Mouse (Mus musculus) small intestine, adult 2 months (tissue): ENCODE data around the gene Mtif3. TPM values are rescaled to one million over a fixed set of nuclear protein-coding genes. Genes with fewer than 3 reads are reported as not detected.
"Not testable (repeated sequence)": the region's sequence is repeated elsewhere in the genome, so short reads cannot be mapped to it uniquely, and the experiment has no call there.

Experiments
- H3K27ac ChIP-seq: fragments of 200-500 bp; 2 replicates; pipeline ENCODE4 v1.5.1; 2012; ENCODE audit warnings: low read depth, low read length, control low read depth, inconsistent platforms; ENCODE audit not compliant: insufficient read depth
- H3K27me3 ChIP-seq: fragments of 200-500 bp; 2 replicates; pipeline ENCODE4 v1.6.1; 2012; ENCODE audit warnings: mild to moderate bottlenecking, moderate library complexity, low read length, inconsistent platforms; ENCODE audit not compliant: control insufficient read depth, insufficient read depth
- H3K36me3 ChIP-seq: fragments of 200-500 bp; 2 replicates; pipeline ENCODE4 v1.6.1; 2012; ENCODE audit warnings: mild to moderate bottlenecking, low read length, control low read depth, inconsistent platforms; ENCODE audit not compliant: control insufficient read depth, insufficient read depth
- H3K4me1 ChIP-seq: fragments of 200-500 bp; 2 replicates; pipeline ENCODE4 v1.6.1; 2012; ENCODE audit warnings: low read length, inconsistent platforms, mixed read lengths; ENCODE audit not compliant: control insufficient read depth, insufficient read depth, insufficient read length
- H3K4me3 ChIP-seq: fragments of 200-500 bp; 2 replicates; pipeline ENCODE4 v1.5.1; 2012; ENCODE audit warnings: low read depth, mild to moderate bottlenecking, control low read depth, inconsistent platforms, low read length, moderate library complexity
- CTCF ChIP-seq: fragments of 200-500 bp; IDR thresholded peaks from 2 replicates; pipeline ENCODE4 v1.5.1; 2012; ENCODE audit warnings: low read depth, mild to moderate bottlenecking, control low read depth, inconsistent platforms, low read length, moderate library complexity, mixed read lengths; ENCODE audit not compliant: insufficient replicate concordance, insufficient read length; ENCODE audit errors: extremely low read depth
- POLR2A ChIP-seq: fragments of 200-500 bp; IDR thresholded peaks from 2 replicates; pipeline ENCODE4 v1.6.1; 2012; ENCODE audit warnings: low read depth, mild to moderate bottlenecking, control low read depth, inconsistent platforms, low read length, moderate library complexity
- WGBS: fragments of 180-500 bp; shearing (Covaris S2); methylation state at CpG from one replicate; pipeline ENCODE4 v1.1.7; 2018; 5-methylcytosine and 5-hydroxymethylcytosine counted together
- polyA plus RNA-seq: library from polyadenylated mRNA; depleted of rRNA; stranded (reverse); fragments of >200 nt; gene quantifications from 2 replicates; pipeline ENCODE4 v1.2.3, GENCODE M21; 2012

The Mtif3 gene
- polyA plus RNA-seq, 1 experiment: 13.1 TPM

GRCm38 (mm10) chr5:146926673-146927072 lies 36.9 kb downstream of the Mtif3 start:
- Histone ChIP-seq H3K36me3 (no peaks in the 10 kb centered on the region), H3K4me1 (peaks cover 11% of the 10 kb centered on the region; the same call in 1 of the 2 replicates), H3K27ac (no peak overlapping the region), H3K27me3 (0 out of 2 replicates have a peak, but pooled peaks cover 2% of the 10 kb centered on the region), H3K4me3 (no peak overlapping the region)
- WGBS: 91% methylated on average over 5 of the region's 5 CpGs
- TF ChIP-seq POLR2A: no peak
- TF ChIP-seq CTCF: no peak

GRCm38 (mm10) chr5:146923547-146923946 lies 40.1 kb downstream of the Mtif3 start:
- H3K27ac ChIP-seq: no peak overlapping the region
- 84% methylated on average over 5 of the region's 5 CpGs for WGBS
- 0 out of 2 replicates have a peak, but pooled peaks cover 2% of the 10 kb centered on the region for H3K27me3 ChIP-seq
- no peaks in the 10 kb centered on the region for H3K36me3 ChIP-seq
- TF ChIP-seq POLR2A (no peak), CTCF (no peak)
- no peak overlapping the region for H3K4me3 ChIP-seq
- peaks cover 3% of the 10 kb centered on the region; the same call in 1 of the 2 replicates for H3K4me1 ChIP-seq

DNA sequence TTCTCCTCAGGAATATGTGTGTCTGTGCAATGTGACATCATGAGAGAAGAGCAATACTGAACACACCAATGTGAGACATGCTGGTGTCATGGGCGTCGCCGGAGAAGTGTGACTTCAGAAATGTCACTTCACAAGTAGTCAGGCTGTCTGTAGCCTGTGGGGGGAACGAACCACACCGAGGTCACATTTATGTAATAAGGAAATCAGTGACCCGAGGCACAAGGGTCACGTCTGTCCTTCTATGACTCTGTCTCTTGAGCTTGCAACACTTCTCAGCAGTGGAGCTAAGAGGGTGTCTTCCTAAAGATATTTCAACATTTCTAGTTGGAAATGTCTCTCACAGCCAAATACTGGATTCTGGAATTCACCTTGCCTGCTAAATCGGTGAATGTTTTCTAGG lies 42.4 kb downstream of the Mtif3 start:
- Histone ChIP-seq H3K36me3 (no peaks in the 10 kb centered on the region), H3K27ac (no peak overlapping the region), H3K27me3 (0 out of 2 replicates have a peak, but pooled peaks cover 2% of the 10 kb centered on the region), H3K4me3 (no peak overlapping the region), H3K4me1 (peaks cover 3% of the 10 kb centered on the region; the same call in 1 of the 2 replicates)
- no peak for TF ChIP-seq POLR2A
- TF ChIP-seq CTCF: no peak
- WGBS: 52% methylated on average over 8 of the region's 8 CpGs

DNA sequence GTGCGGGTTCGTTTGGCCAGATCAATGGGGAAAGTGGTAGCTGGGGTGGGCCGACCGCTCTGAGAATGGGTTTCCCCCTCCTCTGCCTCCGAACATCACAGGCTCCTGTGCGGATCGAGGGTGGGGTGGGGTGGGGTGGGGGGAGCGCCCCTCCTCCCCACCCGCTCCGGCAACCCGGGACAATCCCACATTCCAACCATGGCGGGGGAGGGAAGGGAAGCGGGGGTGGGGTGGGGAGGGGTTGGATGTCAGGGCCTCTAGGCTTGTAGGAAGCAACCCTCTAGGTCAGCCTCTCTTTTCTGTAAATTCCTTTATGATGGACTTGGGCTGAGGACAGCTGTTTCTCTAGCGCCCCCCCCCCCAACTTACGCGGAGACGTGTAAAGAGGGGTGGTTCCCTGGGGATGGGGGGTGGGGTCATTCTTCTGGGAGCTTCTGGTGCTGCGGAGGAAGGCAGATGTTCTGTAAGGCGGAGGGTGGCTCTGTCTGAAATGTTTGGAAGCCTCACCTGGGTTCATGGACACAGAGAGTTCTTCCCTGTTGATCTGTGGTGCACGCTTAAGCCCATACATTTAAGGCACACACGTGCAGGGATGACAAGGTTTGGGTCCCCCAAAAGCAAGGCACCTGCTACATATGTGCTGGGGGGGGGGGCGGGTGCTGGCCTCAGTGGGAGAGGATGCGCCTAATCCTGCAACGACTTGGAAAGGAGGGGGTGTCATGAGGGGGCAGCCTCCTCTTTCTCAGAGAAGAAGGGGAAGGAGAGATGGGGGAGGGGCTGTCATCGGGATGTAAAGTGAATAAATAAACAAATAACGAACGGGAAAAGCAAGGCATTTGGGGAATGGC lies 43.1 kb downstream of the Mtif3 start:
- Histone ChIP-seq H3K4me3 (peak overlapping the region; percentile 28; the same call in 1 of the 2 replicates), H3K36me3 (no peaks in the 10 kb centered on the region), H3K27ac (no peak overlapping the region), H3K27me3 (0 out of 2 replicates have a peak, but pooled peaks cover 2% of the 10 kb centered on the region), H3K4me1 (peaks cover 5% of the 10 kb centered on the region; the same call in 1 of the 2 replicates)
- TF ChIP-seq POLR2A: no peak
- TF ChIP-seq CTCF: no peak
- 5% methylated on average over 25 of the region's 27 CpGs for WGBS

GRCm38 (mm10) chr5:146919874-146920273 lies 43.7 kb downstream of the Mtif3 start:
- TF ChIP-seq POLR2A (no peak), CTCF (no peak)
- Histone ChIP-seq H3K27ac (no peak overlapping the region), H3K4me1 (peaks cover 5% of the 10 kb centered on the region; the same call in 1 of the 2 replicates), H3K36me3 (no peaks in the 10 kb centered on the region), H3K27me3 (0 out of 2 replicates have a peak, but pooled peaks cover 2% of the 10 kb centered on the region), H3K4me3 (peak overlapping the region; percentile 28; the same call in 1 of the 2 replicates)
- 34% methylated on average over 6 of the region's 6 CpGs for WGBS

GRCm38 (mm10) chr5:146917357-146917756 lies 46.2 kb downstream of the Mtif3 start:
- not testable (repeated sequence) for H3K36me3 ChIP-seq, H3K27me3 ChIP-seq, H3K27ac ChIP-seq, H3K4me3 ChIP-seq
- WGBS: 59% methylated on average over 6 of the region's 6 CpGs
- peaks cover 13% of the 10 kb centered on the region; the same call in 1 of the 2 replicates for H3K4me1 ChIP-seq

DNA sequence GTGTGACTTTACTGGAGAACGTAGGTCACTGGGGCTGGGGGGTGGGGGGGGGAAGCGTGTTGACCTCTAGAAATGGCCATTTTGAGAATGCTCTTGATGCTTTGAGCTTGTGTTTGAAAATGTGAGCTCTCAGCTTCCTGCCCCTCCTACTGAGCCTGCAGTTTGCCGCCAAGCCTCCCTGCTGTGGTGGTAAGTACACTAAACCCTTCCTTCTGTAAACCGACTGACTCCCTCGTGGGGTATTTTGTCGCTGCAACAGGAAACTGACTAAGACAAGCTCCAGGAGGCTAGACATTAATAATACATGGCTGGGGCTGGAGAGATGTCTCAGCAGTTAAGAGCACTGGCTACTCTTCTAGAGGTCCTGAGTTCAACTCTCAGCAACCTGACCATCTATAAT lies 46.8 kb downstream of the Mtif3 start:
- no peak for TF ChIP-seq CTCF
- TF ChIP-seq POLR2A: no peak
- WGBS: 57% methylated on average over 6 of the region's 6 CpGs
- peaks cover 16% of the 10 kb centered on the region; the same call in 1 of the 2 replicates for H3K4me1 ChIP-seq
- no peak overlapping the region for H3K4me3 ChIP-seq
- H3K27me3 ChIP-seq: no peaks in the 10 kb centered on the region
- no peaks in the 10 kb centered on the region for H3K36me3 ChIP-seq
- H3K27ac ChIP-seq: no peak overlapping the region
